Comparison of ENCODE assay signal across 22 mouse cellular contexts in the genomic region with DNA sequence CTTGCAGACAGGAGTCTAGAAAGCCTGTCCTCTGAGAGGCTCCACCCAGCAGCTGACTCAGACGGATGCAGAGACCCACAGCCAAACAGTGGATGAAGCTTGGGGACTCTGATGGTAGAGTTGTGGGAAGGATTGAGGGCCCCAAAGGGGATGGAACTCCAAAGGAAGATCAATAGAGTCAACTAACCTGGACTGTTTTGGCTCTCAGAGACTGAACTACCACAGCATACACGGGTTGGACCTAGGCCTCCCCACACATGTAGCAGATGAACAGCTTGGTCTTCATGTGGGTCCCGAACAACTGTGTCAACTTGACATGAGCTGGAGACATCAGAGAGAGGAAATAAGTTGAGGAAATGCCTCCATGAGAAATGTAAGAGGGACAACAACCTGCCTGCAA. TPM values are rescaled to one million over a fixed set of nuclear protein-coding genes. Genes with fewer than 3 reads are reported as not detected.
"Had no signal": no experiment of that assay in that cellular context is flagged by ENCODE, and none has a peak within 500 bp of the region (broad histone marks: within the 10 kb centered on the region; RNA-seq: fewer than 3 reads in every experiment).

No protein-coding gene starts in this region.

- H3K4me3 ChIP-seq: neural tube, embryonic 15.5 days; stomach, embryonic 15.5 days had no signal

- H3K9me3 ChIP-seq: neural tube, embryonic 15.5 days; stomach, embryonic 15.5 days had no signal

- H3K36me3 ChIP-seq: neural tube, embryonic 15.5 days; stomach, embryonic 15.5 days had no signal

- H3K4me2 ChIP-seq: neural tube, embryonic 15.5 days; stomach, embryonic 15.5 days had no signal

- H3K27ac ChIP-seq: neural tube, embryonic 15.5 days; stomach, embryonic 15.5 days; stomach, postnatal 0 days had no signal

- H3K27me3 ChIP-seq: neural tube, embryonic 15.5 days; stomach, embryonic 15.5 days had no signal

- H3K9ac ChIP-seq: neural tube, embryonic 15.5 days; stomach, embryonic 15.5 days had no signal

- H3K4me1 ChIP-seq: neural tube, embryonic 15.5 days; stomach, embryonic 15.5 days had no signal

- DNase-seq: retina, postnatal 1 day; right cerebral cortex, adult 18-20 months; right cerebral cortex, postnatal 14 days; right cerebral cortex, postnatal 25 days; right cerebral cortex, postnatal 4 days; spleen, adult 18-20 months; thymus, adult 18-20 months; thymus, adult 2 months; thymus, postnatal 14 days; thymus, postnatal 25 days; thymus, postnatal 36 days; thymus, postnatal 4 days had no signal

RNA-seq across cellular contexts. Expression of a gene that starts 1.0 kb away (rescaled TPM):
- total RNA-seq: neutrophil, adult 5-6 weeks had no signal
- polyA plus RNA-seq: neural tube, embryonic 14.5 days; neural tube, embryonic 15.5 days; small intestine, adult 2 months; spleen, adult 2 months; stomach, embryonic 14.5 days; thymus, adult 2 months; thymus, postnatal 0 days; urinary bladder, adult 2 months had no signal

RNA-seq across cellular contexts. Expression of a gene that starts 31.8 kb away (rescaled TPM):
- total RNA-seq: neutrophil, adult 5-6 weeks had no signal
- polyA plus RNA-seq: stomach, embryonic 14.5 days; thymus, adult 2 months; thymus, postnatal 0 days had no signal

RNA-seq across cellular contexts. Expression of a gene that starts 45.4 kb away (rescaled TPM):
- total RNA-seq: neutrophil, adult 5-6 weeks had no signal
- polyA plus RNA-seq: neural tube, embryonic 14.5 days; neural tube, embryonic 15.5 days; small intestine, adult 2 months; spleen, adult 2 months; stomach, embryonic 14.5 days; thymus, adult 2 months; thymus, postnatal 0 days; urinary bladder, adult 2 months had no signal
